Mouse (Mus musculus): ENCODE measurements around the gene Tenm4. TPM values are rescaled to one million over a fixed set of nuclear protein-coding genes. Genes with fewer than 3 reads are reported as not detected.
A peak's percentile ranks its signal among the peaks of the same experiment; 100 is the strongest.

Gene Tenm4
- polyA plus RNA-seq, 1 experiment from 2014 or later, result 4.6 TPM

DNA sequence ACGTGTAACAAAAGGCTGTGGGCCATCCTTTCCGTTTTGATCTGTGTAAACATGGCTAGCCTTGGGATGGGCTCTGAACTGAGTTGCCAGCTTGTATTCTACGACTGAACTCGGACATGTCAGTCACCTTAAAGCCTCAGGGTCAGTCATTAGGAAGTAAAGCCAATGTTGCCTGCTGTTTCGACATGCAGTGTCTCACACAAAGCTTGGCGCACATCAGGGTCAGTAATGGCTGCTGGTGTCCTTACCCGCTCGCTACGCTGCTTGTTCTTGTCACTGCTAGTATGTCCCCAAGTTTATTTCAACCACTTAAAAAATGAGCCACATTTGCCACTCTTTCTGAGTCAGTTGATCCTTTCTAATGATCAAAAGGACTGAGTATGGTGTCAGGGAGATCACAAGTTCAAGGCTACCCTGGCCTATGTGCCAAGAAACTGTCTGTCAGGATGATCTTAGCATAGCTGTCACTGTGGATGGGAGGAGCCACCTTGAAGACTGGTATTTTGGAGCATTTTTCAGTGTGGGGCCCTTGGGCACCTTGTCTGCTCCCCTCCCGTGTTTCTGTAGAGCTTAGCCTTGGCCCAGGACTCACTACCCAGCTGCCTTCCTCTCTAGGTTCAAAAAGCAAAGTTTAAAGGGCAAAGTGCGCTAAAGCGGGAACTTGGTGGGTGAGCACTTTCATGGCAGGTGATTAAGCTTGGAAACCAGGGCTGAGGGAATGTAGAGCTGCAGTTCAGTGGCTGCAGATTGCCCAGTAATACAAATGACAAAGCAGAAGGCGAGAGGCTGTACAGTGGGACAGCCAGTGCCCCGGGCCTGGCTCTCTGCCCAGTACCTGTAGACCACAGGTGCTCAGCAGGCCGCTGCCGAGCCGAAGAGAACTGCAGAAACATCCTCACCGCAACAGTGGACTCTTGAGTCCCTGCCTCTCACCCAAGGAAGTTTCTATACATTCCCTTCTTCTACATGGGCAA lies 718.3 kb downstream of the Tenm4 start:
- H3K4me1 ChIP-seq (replicated peaks; ENCODE audit: control insufficient read depth, insufficient read depth, low read length), result no peaks in the 10 kb centered on the region
- ATAC-seq, result no peak
- 84% methylated on average over 18 of the region's 18 CpGs for WGBS
- no peak for TF ChIP-seq CTCF (IDR thresholded peaks at IDR 0.05; ENCODE audit: low read depth)
- no peaks in the 10 kb centered on the region for H3K27me3 ChIP-seq (replicated peaks; ENCODE audit: control insufficient read depth, insufficient read depth, low read length)
- H3K4me2 ChIP-seq (replicated peaks; ENCODE audit: low read depth), result no peak overlapping the region
- H3K9ac ChIP-seq (ENCODE audit: low read depth, low read length), result no peak overlapping the region
- H3K36me3 ChIP-seq (ENCODE audit: control insufficient read depth, insufficient read depth), result no peaks in the 10 kb centered on the region
- no peak overlapping the region for H3K27ac ChIP-seq (ENCODE audit: low read depth, low read length)
- H3K4me3 ChIP-seq (ENCODE audit: low read depth, low read length), result no peak overlapping the region
- H3K9me3 ChIP-seq (ENCODE audit: control insufficient read depth), result no peaks in the 10 kb centered on the region

DNA sequence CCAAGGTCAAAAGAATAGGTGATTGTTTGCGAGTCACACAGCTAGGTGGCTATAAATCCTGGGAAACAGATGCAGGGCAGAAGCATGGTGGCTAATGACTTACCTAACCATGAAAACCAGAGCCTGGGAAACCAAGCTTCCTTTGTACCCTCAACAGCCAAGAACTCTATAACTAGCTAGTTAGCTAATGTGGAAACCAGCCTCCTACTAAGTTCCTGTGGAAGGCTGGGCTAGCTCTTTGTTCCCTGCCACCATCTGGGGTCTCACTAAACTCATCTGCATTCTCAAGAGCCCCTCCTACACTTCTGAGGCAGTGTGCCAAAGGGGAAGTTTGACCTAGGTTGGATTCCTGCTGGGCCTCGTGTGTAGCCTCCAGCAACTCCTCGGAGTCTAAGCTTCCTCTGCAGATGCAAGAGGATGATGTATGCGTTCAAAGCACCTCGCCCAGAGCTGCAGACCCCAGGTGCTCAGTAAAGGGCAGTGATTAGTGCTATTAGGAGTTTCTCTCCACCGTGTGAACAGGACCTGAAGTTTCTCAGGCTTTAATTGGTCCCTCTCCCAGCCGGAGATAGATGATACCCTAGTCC lies 719.1 kb downstream of the Tenm4 start:
- H3K4me3 ChIP-seq (ENCODE audit: low read depth, low read length), result no peak overlapping the region
- H3K9ac ChIP-seq (ENCODE audit: low read depth, low read length), result no peak overlapping the region
- H3K9me3 ChIP-seq (ENCODE audit: control insufficient read depth), result no peaks in the 10 kb centered on the region
- H3K4me1 ChIP-seq (replicated peaks; ENCODE audit: control insufficient read depth, insufficient read depth, low read length), result no peaks in the 10 kb centered on the region
- WGBS, result 50% methylated on average over 7 of the region's 7 CpGs
- ATAC-seq, result no peak
- TF ChIP-seq CTCF (IDR thresholded peaks at IDR 0.05; ENCODE audit: low read depth), result no peak
- no peak overlapping the region for H3K4me2 ChIP-seq (replicated peaks; ENCODE audit: low read depth)
- no peaks in the 10 kb centered on the region for H3K36me3 ChIP-seq (ENCODE audit: control insufficient read depth, insufficient read depth)
- no peaks in the 10 kb centered on the region for H3K27me3 ChIP-seq (replicated peaks; ENCODE audit: control insufficient read depth, insufficient read depth, low read length)
- no peak overlapping the region for H3K27ac ChIP-seq (ENCODE audit: low read depth, low read length)

DNA sequence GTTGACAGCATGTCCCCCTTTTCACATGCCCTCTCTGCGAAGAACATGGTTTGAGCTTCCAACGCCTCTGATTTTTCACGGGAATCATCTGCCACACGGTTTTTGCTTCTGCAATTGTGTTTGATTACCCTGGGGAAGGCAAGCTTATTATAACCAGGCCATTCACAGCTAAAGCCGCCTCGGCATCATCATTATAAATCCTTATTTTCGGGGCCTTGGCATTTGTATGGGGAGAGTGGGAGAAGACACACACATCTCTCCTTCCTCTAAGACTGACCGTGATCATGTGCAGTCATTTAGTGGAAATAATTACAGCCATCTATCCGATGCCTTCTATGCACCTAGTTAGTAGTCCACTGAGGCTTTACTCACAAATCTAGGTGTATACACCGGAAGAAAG lies 719.9 kb downstream of the Tenm4 start:
- Histone ChIP-seq H3K27me3 (replicated peaks; ENCODE audit: control insufficient read depth, insufficient read depth, low read length) (no peaks in the 10 kb centered on the region), H3K27ac (ENCODE audit: low read depth, low read length) (no peak overlapping the region), H3K4me3 (ENCODE audit: low read depth, low read length) (no peak overlapping the region), H3K9ac (ENCODE audit: low read depth, low read length) (no peak overlapping the region), H3K9me3 (ENCODE audit: control insufficient read depth) (no peaks in the 10 kb centered on the region), H3K4me1 (replicated peaks; ENCODE audit: control insufficient read depth, insufficient read depth, low read length) (no peaks in the 10 kb centered on the region), H3K36me3 (ENCODE audit: control insufficient read depth, insufficient read depth) (no peaks in the 10 kb centered on the region), H3K4me2 (replicated peaks; ENCODE audit: low read depth) (no peak overlapping the region)
- no peak for ATAC-seq
- no peak for TF ChIP-seq CTCF (IDR thresholded peaks at IDR 0.05; ENCODE audit: low read depth)
- 89% methylated on average over 10 of the region's 10 CpGs for WGBS

DNA sequence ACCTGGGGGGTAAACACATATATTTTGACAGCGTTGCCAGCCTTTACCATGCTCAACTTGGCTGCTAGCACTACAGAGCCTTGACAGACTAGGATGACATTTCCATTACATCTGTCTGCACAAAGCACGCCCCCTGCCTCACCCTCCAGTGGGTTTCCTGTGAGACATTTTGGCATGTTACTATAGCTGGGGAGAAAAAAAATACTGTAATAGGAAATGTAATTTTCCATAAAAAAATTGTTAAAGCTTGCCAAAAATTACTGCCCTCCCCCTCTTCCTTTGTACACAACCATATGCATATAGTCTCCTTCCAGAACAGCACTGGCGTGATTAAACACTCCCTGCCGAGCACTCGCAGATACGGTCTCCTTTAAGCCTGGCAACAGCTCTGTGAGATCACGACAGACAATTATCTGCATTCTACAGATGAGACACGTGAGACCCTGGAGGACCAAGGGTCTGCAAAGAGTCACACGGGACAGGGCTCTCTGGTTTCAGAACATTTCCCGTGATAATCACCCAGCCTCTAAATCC lies 728.1 kb downstream of the Tenm4 start:
- H3K27ac ChIP-seq (ENCODE audit: low read depth, low read length), result no peak overlapping the region
- H3K9me3 ChIP-seq (ENCODE audit: control insufficient read depth), result no peaks in the 10 kb centered on the region
- 54% methylated on average over 10 of the region's 10 CpGs for whole genome bisulfite sequencing
- no peak overlapping the region for H3K9ac ChIP-seq (ENCODE audit: low read depth, low read length)
- no peak overlapping the region for H3K4me2 ChIP-seq (replicated peaks; ENCODE audit: low read depth)
- TF ChIP-seq CTCF (IDR thresholded peaks at IDR 0.05; ENCODE audit: low read depth), result peak; percentile 16; the same call in 1 of the 2 replicates
- no peaks in the 10 kb centered on the region for H3K36me3 ChIP-seq (ENCODE audit: control insufficient read depth, insufficient read depth)
- no peak overlapping the region for H3K4me3 ChIP-seq (ENCODE audit: low read depth, low read length)
- no peaks in the 10 kb centered on the region for H3K27me3 ChIP-seq (replicated peaks; ENCODE audit: control insufficient read depth, insufficient read depth, low read length)
- H3K4me1 ChIP-seq (replicated peaks; ENCODE audit: control insufficient read depth, insufficient read depth, low read length), result no peaks in the 10 kb centered on the region; the same call in 1 of the 2 replicates
- ATAC-seq, result no peak

DNA sequence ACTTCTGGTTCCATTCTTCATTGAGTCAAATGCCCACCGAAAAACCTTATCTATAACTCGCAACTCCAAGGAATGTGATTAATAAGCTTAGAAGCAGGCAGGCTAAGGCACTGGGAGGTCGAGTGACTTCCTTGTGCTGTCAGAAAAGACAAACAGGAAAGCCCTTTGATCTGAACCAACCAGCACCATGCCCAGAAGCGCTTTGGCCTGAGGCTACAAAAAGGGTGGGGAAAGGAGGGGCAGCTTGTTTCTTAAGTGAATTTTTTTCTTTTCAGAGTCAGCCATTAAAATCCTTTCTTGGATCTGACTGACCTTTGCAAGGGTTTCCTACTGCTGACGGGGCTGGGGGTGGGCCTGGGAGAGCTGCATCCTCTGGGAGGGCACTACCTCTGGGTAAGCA lies 731.1 kb downstream of the Tenm4 start:
- ATAC-seq, result no peak
- H3K9me3 ChIP-seq (ENCODE audit: control insufficient read depth), result no peaks in the 10 kb centered on the region
- H3K4me3 ChIP-seq (ENCODE audit: low read depth, low read length), result no peak overlapping the region
- H3K4me2 ChIP-seq (replicated peaks; ENCODE audit: low read depth), result no peak overlapping the region
- no peaks in the 10 kb centered on the region; the same call in 1 of the 2 replicates for H3K4me1 ChIP-seq (replicated peaks; ENCODE audit: control insufficient read depth, insufficient read depth, low read length)
- no peak overlapping the region for H3K9ac ChIP-seq (ENCODE audit: low read depth, low read length)
- H3K27ac ChIP-seq (ENCODE audit: low read depth, low read length), result no peak overlapping the region
- WGBS, result 30% methylated on average over 5 of the region's 5 CpGs
- TF ChIP-seq CTCF (IDR thresholded peaks at IDR 0.05; ENCODE audit: low read depth), result no peak
- no peaks in the 10 kb centered on the region for H3K27me3 ChIP-seq (replicated peaks; ENCODE audit: control insufficient read depth, insufficient read depth, low read length)
- H3K36me3 ChIP-seq (ENCODE audit: control insufficient read depth, insufficient read depth), result no peaks in the 10 kb centered on the region
